Mouse (Mus musculus): Measurements from ENCODE around the gene Txndc5. TPM values are rescaled to one million over a fixed set of nuclear protein-coding genes. Genes with fewer than 3 reads are reported as not detected.

Gene Txndc5
- total and polyA plus RNA-seq, 2 experiments from 2014 or later: 78.8 to 111 TPM

GRCm38 (mm10) chr13:38481021-38481420 is 47.6 kb downstream of the Txndc5 start:
- ATAC-seq (ENCODE audit: insufficient read depth, low read depth) (no peak), DNase-seq (ENCODE audit: low spot score) (no peak)
- no peak overlapping the region for H3K4me2 ChIP-seq (ENCODE audit: low read depth, low read length)
- 19% methylated on average over 7 of the region's 7 CpGs for WGBS
- peaks cover 9% of the 10 kb centered on the region; the same call in 1 of the 2 replicates for H3K4me1 ChIP-seq (ENCODE audit: control insufficient read depth, insufficient read depth)
- H3K27me3 ChIP-seq (ENCODE audit: control insufficient read depth, insufficient read depth, low read length): no peaks in the 10 kb centered on the region
- no peak overlapping the region for H3K4me3 ChIP-seq (ENCODE audit: low read depth, low read length)
- no peaks in the 10 kb centered on the region for H3K9me3 ChIP-seq (replicated peaks; ENCODE audit: control insufficient read depth, low read length)
- H3K36me3 ChIP-seq (replicated peaks; ENCODE audit: control insufficient read depth, insufficient read depth, low read length): no peaks in the 10 kb centered on the region
- no peak overlapping the region for H3K27ac ChIP-seq (ENCODE audit: low read depth)
- TF ChIP-seq CTCF (IDR thresholded peaks at IDR 0.05; ENCODE audit: low read depth): no peak
- no peak for TF ChIP-seq EP300 (IDR thresholded peaks at IDR 0.05; ENCODE audit: low read depth)
- no peak overlapping the region for H3K9ac ChIP-seq (replicated peaks; ENCODE audit: low read depth, low read length)

GRCm38 (mm10) chr13:38476936-38477335 is 51.7 kb downstream of the Txndc5 start:
- Histone ChIP-seq H3K4me3 (ENCODE audit: low read depth, low read length) (no peak overlapping the region), H3K4me1 (ENCODE audit: control insufficient read depth, insufficient read depth) (peaks cover 9% of the 10 kb centered on the region; the same call in 1 of the 2 replicates), H3K9me3 (replicated peaks; ENCODE audit: control insufficient read depth, low read length) (no peaks in the 10 kb centered on the region), H3K4me2 (ENCODE audit: low read depth, low read length) (no peak overlapping the region), H3K27me3 (ENCODE audit: control insufficient read depth, insufficient read depth, low read length) (no peaks in the 10 kb centered on the region), H3K27ac (ENCODE audit: low read depth) (no peak overlapping the region), H3K36me3 (replicated peaks; ENCODE audit: control insufficient read depth, insufficient read depth, low read length) (no peaks in the 10 kb centered on the region), H3K9ac (replicated peaks; ENCODE audit: low read depth, low read length) (no peak overlapping the region)
- 41% methylated on average over 8 of the region's 8 CpGs for WGBS
- TF ChIP-seq EP300 (IDR thresholded peaks at IDR 0.05; ENCODE audit: low read depth) (no peak), CTCF (IDR thresholded peaks at IDR 0.05; ENCODE audit: low read depth) (no peak)
- DNase-seq (ENCODE audit: low spot score) (no peak), ATAC-seq (ENCODE audit: insufficient read depth, low read depth) (no peak)

- Histone ChIP-seq H3K9me3 (replicated peaks; ENCODE audit: control insufficient read depth, low read length) (no peaks in the 10 kb centered on the region), H3K36me3 (replicated peaks; ENCODE audit: control insufficient read depth, insufficient read depth, low read length) (no peaks in the 10 kb centered on the region), H3K4me3 (ENCODE audit: low read depth, low read length) (no peak overlapping the region), H3K4me1 (ENCODE audit: control insufficient read depth, insufficient read depth) (no peaks in the 10 kb centered on the region), H3K27me3 (ENCODE audit: control insufficient read depth, insufficient read depth, low read length) (no peaks in the 10 kb centered on the region), H3K4me2 (ENCODE audit: low read depth, low read length) (no peak overlapping the region), H3K9ac (replicated peaks; ENCODE audit: low read depth, low read length) (no peak overlapping the region), H3K27ac (ENCODE audit: low read depth) (no peak overlapping the region)
- DNase-seq (ENCODE audit: low spot score) (no peak), ATAC-seq (ENCODE audit: insufficient read depth, low read depth) (no peak)
- TF ChIP-seq CTCF (IDR thresholded peaks at IDR 0.05; ENCODE audit: low read depth) (no peak), EP300 (IDR thresholded peaks at IDR 0.05; ENCODE audit: low read depth) (no peak)
- 88% methylated on average over 6 of the region's 6 CpGs for WGBS
Measured at GRCm38 (mm10) chr13:38473497-38473896, 55.1 kb downstream of the Txndc5 start.

DNA sequence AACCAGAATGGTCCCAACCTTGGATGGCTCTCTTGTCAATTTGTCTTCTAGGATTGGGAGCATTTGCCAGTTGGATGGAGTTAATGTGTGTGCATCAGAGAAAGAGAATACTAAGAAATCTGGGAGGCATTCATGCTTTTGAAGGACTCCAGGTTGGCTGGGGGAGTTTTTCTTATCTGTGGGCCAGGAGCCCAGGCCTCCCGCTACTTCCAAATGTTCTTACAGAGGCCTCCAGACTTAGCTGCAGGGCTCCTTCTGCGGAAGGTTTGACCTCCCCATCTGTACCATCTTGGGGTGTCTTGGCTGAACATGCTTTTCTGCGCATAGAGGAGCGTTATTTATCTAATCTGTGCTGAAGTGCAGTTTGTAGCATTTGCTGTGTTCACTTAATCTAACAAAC is 56.0 kb downstream of the Txndc5 start:
- Histone ChIP-seq H3K27ac (ENCODE audit: low read depth) (no peak overlapping the region), H3K9me3 (replicated peaks; ENCODE audit: control insufficient read depth, low read length) (no peaks in the 10 kb centered on the region), H3K4me2 (ENCODE audit: low read depth, low read length) (no peak overlapping the region), H3K9ac (replicated peaks; ENCODE audit: low read depth, low read length) (no peak overlapping the region), H3K4me1 (ENCODE audit: control insufficient read depth, insufficient read depth) (no peaks in the 10 kb centered on the region), H3K4me3 (ENCODE audit: low read depth, low read length) (no peak overlapping the region), H3K27me3 (ENCODE audit: control insufficient read depth, insufficient read depth, low read length) (no peaks in the 10 kb centered on the region), H3K36me3 (replicated peaks; ENCODE audit: control insufficient read depth, insufficient read depth, low read length) (no peaks in the 10 kb centered on the region)
- DNase-seq (ENCODE audit: low spot score) (no peak), ATAC-seq (ENCODE audit: insufficient read depth, low read depth) (no peak)
- 63% methylated on average over 4 of the region's 4 CpGs for WGBS
- TF ChIP-seq EP300 (IDR thresholded peaks at IDR 0.05; ENCODE audit: low read depth): no peak
- TF ChIP-seq CTCF (IDR thresholded peaks at IDR 0.05; ENCODE audit: low read depth): no peak

DNA sequence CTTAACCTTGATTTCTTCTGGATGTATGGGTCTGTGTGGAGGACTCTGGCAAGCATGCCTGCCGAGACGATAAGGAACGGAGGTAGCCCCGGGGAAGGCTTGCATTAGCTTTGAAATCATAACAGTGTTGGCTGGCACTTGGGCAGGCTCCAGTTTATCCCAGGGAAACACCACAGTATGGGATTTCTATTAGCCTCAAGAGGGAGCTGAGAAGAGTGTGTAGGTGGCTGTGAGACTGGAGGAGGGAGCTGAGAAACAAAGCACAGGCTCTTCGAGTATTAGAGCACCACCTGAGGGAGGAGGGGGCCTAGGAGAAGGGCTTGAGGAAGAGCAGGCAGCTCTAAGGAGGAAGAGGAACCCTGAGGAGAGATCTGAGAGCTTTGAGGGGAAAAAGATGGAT is 57.7 kb downstream of the Txndc5 start:
- TF ChIP-seq CTCF (IDR thresholded peaks at IDR 0.05; ENCODE audit: low read depth) (no peak), EP300 (IDR thresholded peaks at IDR 0.05; ENCODE audit: low read depth) (no peak)
- Histone ChIP-seq H3K4me3 (ENCODE audit: low read depth, low read length) (no peak overlapping the region), H3K36me3 (replicated peaks; ENCODE audit: control insufficient read depth, insufficient read depth, low read length) (no peaks in the 10 kb centered on the region), H3K27me3 (ENCODE audit: control insufficient read depth, insufficient read depth, low read length) (no peaks in the 10 kb centered on the region), H3K4me2 (ENCODE audit: low read depth, low read length) (no peak overlapping the region), H3K9me3 (replicated peaks; ENCODE audit: control insufficient read depth, low read length) (no peaks in the 10 kb centered on the region), H3K4me1 (ENCODE audit: control insufficient read depth, insufficient read depth) (no peaks in the 10 kb centered on the region), H3K27ac (ENCODE audit: low read depth) (no peak overlapping the region), H3K9ac (replicated peaks; ENCODE audit: low read depth, low read length) (no peak overlapping the region)
- DNase-seq (ENCODE audit: low spot score) (no peak), ATAC-seq (ENCODE audit: insufficient read depth, low read depth) (no peak)
- 54% methylated on average over 5 of the region's 5 CpGs for WGBS

GRCm38 (mm10) chr13:38463410-38463809 is 65.2 kb downstream of the Txndc5 start:
- H3K4me1 ChIP-seq (ENCODE audit: control insufficient read depth, insufficient read depth): no peaks in the 10 kb centered on the region
- no peaks in the 10 kb centered on the region for H3K36me3 ChIP-seq (replicated peaks; ENCODE audit: control insufficient read depth, insufficient read depth, low read length)
- H3K4me3 ChIP-seq (ENCODE audit: low read depth, low read length): no peak overlapping the region
- no peaks in the 10 kb centered on the region for H3K9me3 ChIP-seq (replicated peaks; ENCODE audit: control insufficient read depth, low read length)
- H3K27ac ChIP-seq (ENCODE audit: low read depth): no peak overlapping the region
- H3K4me2 ChIP-seq (ENCODE audit: low read depth, low read length): no peak overlapping the region
- 88% methylated on average over 1 of the region's 1 CpGs for WGBS
- DNase-seq (ENCODE audit: low spot score) (no peak), ATAC-seq (ENCODE audit: insufficient read depth, low read depth) (no peak)
- H3K27me3 ChIP-seq (ENCODE audit: control insufficient read depth, insufficient read depth, low read length): no peaks in the 10 kb centered on the region
- no peak for TF ChIP-seq EP300 (IDR thresholded peaks at IDR 0.05; ENCODE audit: low read depth)
- no peak for TF ChIP-seq CTCF (IDR thresholded peaks at IDR 0.05; ENCODE audit: low read depth)
- H3K9ac ChIP-seq (replicated peaks; ENCODE audit: low read depth, low read length): no peak overlapping the region
